Comparison of ENCODE assay signal across 8 mouse cellular contexts in genomic region chr3:107205994-107206393, GRCm38 (mm10). TPM values are rescaled to one million over a fixed set of nuclear protein-coding genes. Genes with fewer than 3 reads are reported as not detected.
A peak's percentile ranks its signal among the peaks of the same experiment; 100 is the strongest.
DNase-seq lines count a peak whose midpoint lies in the region; TF ChIP-seq lines count a peak whose summit lies in the region.
"Had no signal": no experiment of that assay in that cellular context is flagged by ENCODE, and none has a peak within 500 bp of the region (broad histone marks: within the 10 kb centered on the region; RNA-seq: fewer than 3 reads in every experiment).

No protein-coding gene starts in this region.

- H3K27me3 ChIP-seq in CH12.LX (replicated peaks) = peaks cover 37% of the 10 kb centered on the region
- no peaks in the 10 kb centered on the region for H3K27me3 ChIP-seq in small intestine, adult 2 months (ENCODE audit: control insufficient read depth, insufficient read depth, low read length)

- dilution Hi-C loops in CH12.LX (cut with MboI; ENCODE audit: extremely low pct_ligation_motif_present, extremely low pct_unique_long_range_greater_than_20kb, low sequenced_read_pairs) = no loop called here

- peaks cover 3% of the 10 kb centered on the region for H3K9me3 ChIP-seq in CH12.LX (replicated peaks; ENCODE audit: low read length)

- H3K4me2 ChIP-seq in CH12.LX (ENCODE audit: insufficient read depth, low read depth, poor library complexity, severe bottlenecking) = no peak overlapping the region

- no peak for TF ChIP-seq POLR2A in CH12.LX (IDR thresholded peaks at IDR 0.05; ENCODE audit: low read depth, low read length)
- no peak for TF ChIP-seq POLR2A in small intestine, adult 2 months (IDR thresholded peaks at IDR 0.05; ENCODE audit: low read depth, low read length)

- no peak overlapping the region for H3K9ac ChIP-seq in CH12.LX (ENCODE audit: insufficient read depth, low read depth)

- H3K4me3 ChIP-seq in CH12.LX (replicated peaks in 1 of 3; ENCODE audit: low read depth in 2 of 3, low read length in 2 of 3, poor library complexity in 1 of 3) = no peak overlapping the region
- no peak overlapping the region for H3K4me3 ChIP-seq in small intestine, adult 2 months (ENCODE audit: low read depth, low read length)

- no peaks in the 10 kb centered on the region for H3K79me2 ChIP-seq in CH12.LX (replicated peaks; ENCODE audit: control insufficient read depth, extremely low read depth, insufficient read depth, poor library complexity, severe bottlenecking)

- no peaks in the 10 kb centered on the region for H3K36me3 ChIP-seq in CH12.LX (replicated peaks in 1 of 2; ENCODE audit: control insufficient read depth in 1 of 2, insufficient read depth in 1 of 2, low read length in 1 of 2)
- no peaks in the 10 kb centered on the region for H3K36me3 ChIP-seq in small intestine, adult 2 months (ENCODE audit: control insufficient read depth, insufficient read depth, low read length)

- WGBS in small intestine, adult 2 months = 4% methylated on average over 4 of the region's 4 CpGs

- H3K4me1 ChIP-seq in CH12.LX (ENCODE audit: control insufficient read depth in 1 of 2, insufficient read depth in 2 of 2) = no peaks in the 10 kb centered on the region
- H3K4me1 ChIP-seq in small intestine, adult 2 months (ENCODE audit: control insufficient read depth, insufficient read depth, insufficient read length, low read length) = peaks cover 3% of the 10 kb centered on the region; the same call in 1 of the 2 replicates

- in situ Hi-C loops in CH12.LX (cut with MboI; ENCODE audit: low pct_ligation_motif_present, low pct_unique_long_range_greater_than_20kb, low sequenced_read_pairs) = no loop called here

- no peak overlapping the region for H3K27ac ChIP-seq in CH12.LX (ENCODE audit: insufficient read depth, low read depth)
- H3K27ac ChIP-seq in small intestine, adult 2 months (ENCODE audit: insufficient read depth, low read depth, low read length) = no peak overlapping the region

- DNase-seq in CH12.LX (ENCODE audit: extremely low read depth) (peak; percentile 62), NIH3T3 (ENCODE audit: low read depth) (peak; percentile 75)
- DNase-seq in cerebellum, adult 9-10 months = peak; percentile 79
- peak; percentile 44 for DNase-seq in gastrocnemius, postnatal 25 days
- DNase-seq in layer of hippocampus, adult 18-20 months (ENCODE audit: low spot score in 2 of 2) = peak; percentile 52 to 82
- peak; percentile 61 for DNase-seq in lung, postnatal 25 days (ENCODE audit: low spot score)

- peak; percentile 93 for TF ChIP-seq RAD21 in CH12.LX (IDR thresholded peaks at IDR 0.05; ENCODE audit: low read depth, low read length)

- TF ChIP-seq EP300 in CH12.LX (IDR thresholded peaks at IDR 0.05; ENCODE audit: low read length) = no peak

- TF ChIP-seq CTCF in CH12.LX (conservative IDR thresholded peaks at IDR 0.05 in 1 of 2, IDR thresholded peaks at IDR 0.05 in 1 of 2; ENCODE audit: low read depth in 2 of 2, low read length in 2 of 2) = peak; percentile 88 to 91
- TF ChIP-seq CTCF in small intestine, adult 2 months (IDR thresholded peaks at IDR 0.05; ENCODE audit: extremely low read depth, insufficient read length, insufficient replicate concordance, low read depth, low read length) = peak; percentile 88; the same call in 1 of the 2 replicates

TF ChIP-seq in CH12.LX, 34 proteins besides CTCF, POLR2A, EP300 and RAD21:
- TF ChIP-seq BHLHE40 (IDR thresholded peaks at IDR 0.05; ENCODE audit: low read depth, low read length) (no peak), SMC3 (IDR thresholded peaks at IDR 0.05; ENCODE audit: low read depth, low read length) (peak; percentile 70)

RNA-seq across cellular contexts. Expression of gene Cym, which starts 15.5 kb away (rescaled TPM):
- total RNA-seq in CH12.LX (2012; rRNA removed) (not detected in 2 replicates), CH12.LX (2014; rRNA removed) (not detected in 2 replicates)
- not detected in 2 replicates for polyA plus RNA-seq in CH12.LX (2012; ENCODE audit: insufficient read length, low read depth)
- total RNA-seq in gastrocnemius, postnatal 25 days (2021) = not detected
- not detected for total RNA-seq in layer of hippocampus, adult 18-20 months (2021)
- 6.5 and 11.9 TPM in 2 replicates for polyA plus RNA-seq in small intestine, adult 2 months (2012; rRNA removed)

RNA-seq across cellular contexts. Expression of gene Kcna10, which starts 23.1 kb away (rescaled TPM):
- total RNA-seq in CH12.LX (2012; rRNA removed) (not detected in 2 replicates), CH12.LX (2014; rRNA removed) (not detected in 2 replicates)
- polyA plus RNA-seq in CH12.LX (2012; ENCODE audit: insufficient read length, low read depth) = not detected in 2 replicates
- under 1 TPM in 1 of 2 experiments, not detected in 1; 0.23 TPM for total RNA-seq in gastrocnemius, postnatal 25 days (2021)
- total RNA-seq in layer of hippocampus, adult 18-20 months (2021) = not detected
- not detected in 2 replicates for polyA plus RNA-seq in small intestine, adult 2 months (2012; rRNA removed)
- polyA plus RNA-seq: liver, embryonic 16.5 days had no signal

RNA-seq across cellular contexts. Expression of gene A630076J17Rik, which starts 24.4 kb away (rescaled TPM):
- not detected in 2 replicates for total RNA-seq in CH12.LX (2012; rRNA removed)
- total RNA-seq in CH12.LX (2014; rRNA removed) = not detected in 2 replicates
- polyA plus RNA-seq in CH12.LX (2012; ENCODE audit: insufficient read length, low read depth) = not detected in 2 replicates
- total RNA-seq in gastrocnemius, postnatal 25 days (2021) = not detected
- total RNA-seq in layer of hippocampus, adult 18-20 months (2021) = not detected
- polyA plus RNA-seq in small intestine, adult 2 months (2012; rRNA removed) = not detected in 2 replicates
- polyA plus RNA-seq: liver, embryonic 16.5 days had no signal

RNA-seq across cellular contexts. Expression of gene Prok1, which starts 33.5 kb away (rescaled TPM):
- total RNA-seq in CH12.LX (2012; rRNA removed) (not detected in 2 replicates), CH12.LX (2014; rRNA removed) (not detected in 2 replicates)
- not detected in 2 replicates for polyA plus RNA-seq in CH12.LX (2012; ENCODE audit: insufficient read length, low read depth)
- not detected for total RNA-seq in gastrocnemius, postnatal 25 days (2021)
- under 1 TPM in 1 of 2 experiments, not detected in 1; 0.20 TPM for total RNA-seq in layer of hippocampus, adult 18-20 months (2021)
- polyA plus RNA-seq in small intestine, adult 2 months (2012; rRNA removed) = not detected in 2 replicates
